Mouse (Mus musculus): ENCODE measurements at regions not wholly inside any gene's neighbourhood (a gene's known extent, or its start where the extent isn't known, plus 50 kb on each side); places are given as distances from the start of the nearest gene placed in this dataset.

DNA sequence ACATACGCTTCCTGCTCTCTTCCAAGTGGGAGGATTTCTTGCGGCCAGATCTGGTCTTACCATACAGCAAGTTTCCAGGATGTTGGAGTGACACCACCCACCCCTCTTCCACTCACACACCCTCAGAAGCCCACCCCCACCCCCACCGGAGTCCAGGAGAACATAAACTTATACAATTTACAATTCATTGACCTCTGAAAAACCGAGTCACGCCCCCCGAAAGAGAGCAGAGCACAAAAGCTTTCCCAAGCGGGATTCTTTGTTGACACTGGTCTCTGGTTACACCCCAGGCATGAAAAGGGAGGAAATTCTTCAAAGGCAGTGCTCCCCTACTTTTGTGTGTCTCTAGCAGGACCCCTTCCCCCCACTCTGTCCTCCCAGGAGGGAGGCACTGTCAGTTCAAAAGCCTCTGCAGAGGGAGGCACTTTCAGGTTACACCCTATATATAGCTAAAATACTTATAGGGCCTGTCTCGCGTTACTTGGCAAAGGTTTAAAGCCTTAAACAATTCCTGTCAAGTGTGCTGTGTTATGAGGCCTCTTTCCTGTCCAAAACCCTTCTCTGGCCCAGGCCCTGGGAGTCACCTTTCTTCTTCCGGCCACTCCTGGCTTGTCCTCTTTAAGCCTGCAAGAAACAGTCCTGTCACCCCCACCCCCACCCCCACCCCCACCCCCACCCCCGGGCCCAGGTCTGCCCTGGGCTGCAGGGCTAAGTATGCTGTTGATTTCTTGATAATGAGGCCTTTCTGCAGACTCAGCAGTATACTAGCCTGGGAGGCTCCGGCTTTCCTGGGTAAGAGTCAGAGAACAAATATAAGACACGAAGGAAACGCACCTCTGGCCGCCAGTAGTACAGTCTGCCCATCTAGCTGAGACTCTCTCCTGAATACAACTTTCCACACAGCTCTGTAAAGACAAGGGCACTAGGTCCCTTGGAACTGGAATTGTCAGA is 63.6 kb upstream of the Klf3 start:
- DNase-seq (ENCODE audit: low spot score): no peak

DNA sequence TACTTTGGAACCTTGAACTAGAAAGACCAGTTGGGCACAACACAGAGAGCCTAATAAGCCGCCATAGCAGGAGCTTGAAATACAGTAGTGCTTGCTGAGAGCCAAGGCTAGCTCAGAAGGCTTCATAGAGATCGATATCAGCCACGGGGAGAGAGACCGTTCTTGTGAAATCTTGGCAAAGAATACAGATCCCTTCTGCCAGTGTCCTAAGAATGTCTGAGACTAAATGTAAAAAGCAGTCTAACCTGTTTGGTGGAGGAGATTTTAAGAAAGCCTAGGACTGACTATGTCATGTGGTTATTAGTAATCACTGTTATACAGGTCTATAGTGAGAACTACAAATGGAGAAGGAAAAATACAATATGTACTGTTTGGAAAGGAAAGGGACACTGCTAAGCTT is 59.1 kb upstream of the Klf3 start:
- DNase-seq (ENCODE audit: low spot score): no peak

DNA sequence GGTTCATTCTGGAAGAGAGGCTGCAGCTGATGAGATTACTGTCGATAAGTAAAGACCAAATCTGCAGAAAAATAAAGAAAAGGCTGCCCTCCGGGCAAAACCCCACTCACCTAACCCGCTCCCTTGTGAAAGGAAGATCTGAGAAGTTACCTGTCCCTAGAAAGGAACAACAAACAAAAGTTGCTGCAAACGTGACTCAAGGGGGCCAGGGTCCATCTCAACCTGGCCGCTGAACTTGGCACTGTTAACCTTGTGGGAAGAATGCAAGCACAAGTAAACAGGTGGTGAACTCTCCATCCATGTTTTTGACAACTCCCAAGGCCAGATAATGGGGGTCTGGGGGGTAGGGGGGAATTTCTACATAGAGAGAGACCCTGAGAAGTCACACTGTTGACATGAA is 58.7 kb upstream of the Klf3 start:
- DNase-seq (ENCODE audit: low spot score): no peak

DNA sequence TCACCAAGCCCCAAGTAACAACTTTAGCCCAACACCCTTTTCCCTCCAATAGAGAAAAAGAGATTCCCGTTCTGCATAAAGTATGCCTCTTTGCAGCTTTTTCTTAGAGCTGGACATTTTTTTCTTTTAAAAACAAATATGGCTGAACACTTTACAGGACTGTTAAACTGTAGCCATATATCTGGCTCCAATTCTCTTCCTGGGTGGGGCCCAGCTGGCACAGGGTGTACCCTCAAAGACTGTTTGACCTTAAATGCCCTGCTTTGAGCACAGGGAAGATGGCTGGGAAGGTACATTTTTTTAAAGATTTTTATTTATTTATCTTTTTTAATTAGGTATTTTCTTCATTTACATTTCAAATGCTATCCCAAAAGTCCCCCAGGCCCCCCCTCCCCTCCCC is 55.7 kb upstream of the Klf3 start:
- no peak for DNase-seq (ENCODE audit: low spot score)

DNA sequence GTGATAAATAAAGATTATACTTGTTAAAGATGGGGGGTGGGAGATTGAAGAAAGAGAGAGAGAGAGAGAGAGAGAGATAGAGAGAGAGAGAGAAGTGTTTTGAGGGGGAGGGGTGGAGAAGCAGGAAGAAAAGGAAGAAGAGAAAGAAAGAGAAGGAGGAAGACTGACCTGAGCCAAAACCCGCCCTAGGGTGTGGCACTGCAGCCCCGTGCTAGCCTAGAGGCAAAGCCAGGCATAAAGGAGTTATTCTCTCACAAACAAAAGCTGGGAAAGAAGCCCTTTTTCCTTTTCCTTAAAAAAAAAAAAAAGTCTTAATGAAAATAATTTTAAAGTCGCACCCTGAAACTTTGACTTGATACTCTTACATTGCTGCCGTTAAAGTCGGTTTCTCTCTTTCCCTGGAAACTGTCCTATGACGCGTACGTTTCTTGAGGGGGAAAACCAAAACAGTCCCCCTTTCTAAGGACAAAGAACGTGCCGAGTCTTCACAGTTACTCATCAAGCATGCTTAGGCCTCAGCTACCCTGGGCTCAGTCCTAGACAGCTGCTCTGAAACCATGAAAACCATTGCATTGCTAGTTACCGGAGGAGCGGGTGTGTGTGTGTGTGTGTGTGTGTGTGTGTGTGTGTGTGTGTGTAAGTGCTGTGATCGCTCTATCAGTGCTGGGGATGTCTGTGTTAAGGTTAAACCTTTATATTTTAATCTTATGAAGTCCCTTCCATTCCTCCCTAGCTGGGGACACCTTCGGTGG is 53.6 kb upstream of the Klf3 start:
- no peak for DNase-seq (ENCODE audit: low spot score)

DNA sequence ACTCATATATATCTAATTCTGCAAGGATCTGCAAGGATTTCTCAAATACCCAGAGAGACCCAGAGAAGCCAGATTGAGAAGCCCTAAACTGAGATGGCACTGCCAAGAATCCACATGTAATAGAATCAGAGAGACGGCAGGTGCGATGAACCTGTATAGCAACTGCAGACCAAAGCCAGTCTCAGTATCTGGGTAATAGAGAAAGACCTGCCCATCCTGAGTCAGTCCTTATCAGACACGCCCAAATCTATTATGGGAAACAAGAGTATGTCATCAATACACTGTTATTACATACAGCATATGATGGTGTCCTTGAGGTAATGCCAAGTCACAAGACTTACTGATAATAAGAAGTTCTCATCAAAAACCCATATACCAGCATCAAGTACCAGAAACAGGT is 52.8 kb upstream of the Klf3 start:
- DNase-seq (ENCODE audit: low spot score): no peak

DNA sequence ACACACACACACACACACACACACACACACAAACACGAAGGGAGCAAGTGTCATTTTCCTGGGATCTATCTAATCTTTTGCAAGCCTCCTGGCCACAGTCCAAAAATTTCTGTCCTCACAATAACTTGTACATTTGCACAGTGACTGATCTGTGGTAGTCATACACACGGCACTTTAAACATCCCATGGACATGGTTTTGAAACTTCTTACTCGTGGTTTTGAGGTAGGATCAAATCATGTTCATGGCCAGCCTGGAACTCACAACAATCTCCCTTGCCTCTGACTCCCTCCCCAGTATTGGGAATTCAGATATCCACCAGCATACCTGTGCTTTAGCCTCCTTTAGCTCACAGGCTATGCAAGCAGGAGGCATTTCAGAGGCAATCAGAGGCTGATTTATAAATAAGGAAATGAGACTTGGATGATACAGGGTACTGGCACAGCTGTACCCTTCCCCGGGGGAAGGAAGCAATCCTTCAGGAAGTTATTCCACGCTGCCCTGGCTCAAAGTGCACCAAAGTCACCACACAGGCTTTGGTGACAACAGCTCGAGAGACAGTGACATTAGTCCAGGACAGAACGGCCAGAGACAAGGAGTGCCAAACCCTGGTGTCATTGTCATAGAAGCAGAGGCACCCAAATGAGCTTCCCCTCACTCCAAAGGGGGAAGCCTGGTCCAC is 52.1 kb upstream of the Klf3 start:
- DNase-seq (ENCODE audit: low spot score): no peak

DNA sequence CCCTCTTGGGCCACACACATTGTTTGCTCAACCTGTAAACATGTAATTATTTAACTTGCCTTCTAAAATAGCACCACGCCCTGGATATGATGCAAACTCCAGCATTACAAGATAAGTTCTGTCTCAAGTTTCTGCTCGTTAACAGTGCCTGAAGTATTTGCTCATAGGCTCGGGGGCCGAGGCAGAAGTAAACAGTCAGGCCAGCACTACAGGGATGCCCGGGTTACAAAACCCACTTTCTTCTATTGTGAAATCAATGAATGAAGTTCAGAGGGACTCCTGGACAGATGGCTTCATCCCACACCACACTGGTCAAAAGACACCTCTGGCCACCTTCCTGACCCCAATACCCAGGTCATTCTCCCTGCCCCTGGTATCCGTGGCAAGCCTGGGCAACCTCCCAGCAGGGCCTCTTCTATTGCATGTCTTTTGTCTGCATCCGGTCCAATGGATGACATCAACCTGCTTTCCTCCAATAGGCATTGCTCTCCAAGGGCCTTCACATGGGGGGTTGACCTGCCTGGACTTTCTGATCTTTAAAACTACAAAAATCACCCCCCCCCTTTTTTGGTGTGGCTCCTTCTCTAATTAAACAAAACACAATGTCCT is 49.9 kb upstream of the Klf3 start:
- DNase-seq (ENCODE audit: low spot score): no peak
